Mouse (Mus musculus) bone marrow macrophage, adult 2 months (primary cell): ENCODE measurements around the gene Anapc5.
A peak's percentile ranks its signal among the peaks of the same experiment; 100 is the strongest.

Experiments used
- CTCF ChIP-seq: IDR thresholded peaks from 2 replicates; pipeline ENCODE4 v1.5.1; 2012; ENCODE audit warnings: low read depth, mild to moderate bottlenecking, low read length, moderate library complexity
- POLR2A ChIP-seq: IDR thresholded peaks from 2 replicates; pipeline ENCODE4 v1.6.1; 2012; ENCODE audit warnings: mild to moderate bottlenecking, low read depth, low read length, borderline replicate concordance

DNA sequence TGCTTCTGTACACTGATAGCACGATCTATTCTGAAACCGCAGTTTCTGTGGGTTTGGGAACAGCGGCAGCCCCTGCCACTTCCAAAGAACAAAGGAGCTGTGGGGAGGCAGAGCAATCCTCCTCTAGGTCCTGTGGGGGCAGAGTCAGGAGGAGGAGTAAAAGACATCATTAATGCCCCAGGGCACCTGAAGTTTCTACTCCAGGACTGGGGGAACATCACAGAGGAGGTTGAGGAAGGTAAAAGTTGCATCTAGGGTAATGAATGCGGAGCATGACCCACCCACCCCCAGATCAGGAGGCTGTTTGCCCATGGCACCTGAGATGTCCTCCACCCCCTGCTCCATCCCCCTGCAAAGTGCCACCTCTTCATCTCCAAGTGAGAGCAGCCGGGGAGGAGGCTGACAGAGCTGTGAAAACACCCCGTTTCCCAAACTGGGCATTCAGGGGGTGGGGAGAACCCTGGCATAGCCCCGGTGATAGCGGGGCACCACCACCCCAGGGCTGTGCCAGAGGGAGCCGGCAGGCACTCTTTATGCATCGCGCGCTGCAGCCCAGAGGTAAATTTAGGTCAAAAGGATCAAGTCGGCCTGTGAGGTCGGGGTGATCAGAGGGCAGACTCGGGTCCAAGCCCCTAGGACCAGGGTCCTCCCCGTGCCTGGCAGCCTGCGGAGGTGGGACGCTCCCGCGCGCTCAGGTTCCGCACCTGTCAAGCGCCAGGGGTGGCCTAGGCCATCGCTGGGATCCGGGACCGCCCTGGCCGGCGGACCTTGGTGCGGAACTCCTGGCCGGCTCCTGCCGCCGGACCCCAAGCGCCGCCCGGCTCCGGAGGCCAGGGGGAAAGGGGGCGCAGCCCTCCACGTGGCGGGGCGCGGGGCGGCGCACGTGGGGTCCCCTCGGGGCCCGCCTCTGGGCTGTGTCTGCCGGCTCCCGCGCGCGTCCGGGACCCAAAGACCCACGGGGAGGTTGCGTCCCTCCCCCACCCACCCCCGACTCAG is 42.6 kb downstream of the Anapc5 start:
- TF ChIP-seq CTCF (0 out of 2 replicates have a peak, but pooled peaks have one; percentile 4), POLR2A (no peak)
